In the genomic region with DNA sequence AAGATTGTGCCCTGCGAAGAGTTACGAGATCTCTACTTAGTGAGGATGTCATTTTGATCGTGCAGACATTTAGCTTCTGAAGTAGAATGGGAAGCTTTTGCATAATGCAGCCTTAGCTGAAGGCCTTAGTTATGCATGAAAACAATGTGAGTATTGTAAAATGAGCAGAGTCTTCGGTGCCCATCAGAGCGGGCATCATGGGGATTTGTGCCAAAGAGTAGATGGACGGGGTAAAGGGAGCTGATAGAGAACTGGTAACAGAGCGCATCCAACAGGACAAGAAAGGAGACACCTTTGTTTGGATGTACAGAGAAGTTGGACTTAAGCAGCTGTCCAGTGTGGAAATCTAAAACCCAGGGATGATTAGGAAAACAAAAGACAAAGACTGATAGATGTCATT, we compare ENCODE assay signal across 26 mouse cellular contexts.
A peak's percentile ranks its signal among the peaks of the same experiment; 100 is the strongest.
DNase-seq lines count a peak whose midpoint lies in the region; ATAC-seq and TF ChIP-seq lines count a peak whose summit lies in the region.
"Had no signal": no experiment of that assay in that cellular context is flagged by ENCODE, and none has a peak within 500 bp of the region (broad histone marks: within the 10 kb centered on the region; RNA-seq: fewer than 3 reads in every experiment).

No protein-coding gene starts in this region.

- 0 out of 2 replicates have a peak, but pooled peaks have one; percentile 15 for TF ChIP-seq CTCF in layer of hippocampus, adult 2 months (conservative IDR thresholded peaks at IDR 0.05)
- TF ChIP-seq CTCF in cortical plate, adult 2 months (IDR thresholded peaks at IDR 0.05; ENCODE audit: extremely low read depth, insufficient read depth, low read length): no peak

- H3K9ac ChIP-seq in midbrain, embryonic 11.5 days (ENCODE audit: low read length): no peak overlapping the region
- no peak overlapping the region for H3K9ac ChIP-seq in midbrain, embryonic 16.5 days (ENCODE audit: low read depth, low read length)
- H3K9ac ChIP-seq: forebrain, embryonic 13.5 days; limb, embryonic 12.5 days; lung, embryonic 15.5 days; neural tube, embryonic 12.5 days had no signal

- H3K36me3 ChIP-seq in midbrain, embryonic 11.5 days (ENCODE audit: control insufficient read depth, insufficient read depth, low read length): no peaks in the 10 kb centered on the region
- H3K36me3 ChIP-seq in midbrain, embryonic 16.5 days (ENCODE audit: control insufficient read depth, insufficient read depth, low read length): no peaks in the 10 kb centered on the region
- H3K36me3 ChIP-seq: heart, embryonic 10.5 days; limb, embryonic 12.5 days; lung, embryonic 15.5 days; neural tube, embryonic 12.5 days had no signal

- no peaks in the 10 kb centered on the region for H3K4me1 ChIP-seq in midbrain, embryonic 11.5 days (ENCODE audit: control insufficient read depth, insufficient read depth, low read length)
- H3K4me1 ChIP-seq in midbrain, embryonic 16.5 days (ENCODE audit: control insufficient read depth, insufficient read depth, low read length): no peaks in the 10 kb centered on the region
- no peaks in the 10 kb centered on the region for H3K4me1 ChIP-seq in cortical plate, adult 2 months (ENCODE audit: control insufficient read depth, insufficient read depth, low read length)
- H3K4me1 ChIP-seq: forebrain, embryonic 13.5 days; heart, embryonic 10.5 days; limb, embryonic 12.5 days; neural tube, embryonic 12.5 days had no signal

- H3K9me3 ChIP-seq in midbrain, embryonic 11.5 days (ENCODE audit: control insufficient read depth, low read length): no peaks in the 10 kb centered on the region
- no peaks in the 10 kb centered on the region for H3K9me3 ChIP-seq in midbrain, embryonic 16.5 days (replicated peaks; ENCODE audit: control insufficient read depth, low read length, poor library complexity, severe bottlenecking)
- H3K9me3 ChIP-seq: forebrain, embryonic 13.5 days; heart, embryonic 10.5 days; limb, embryonic 12.5 days; lung, embryonic 15.5 days; megakaryocyte, embryonic 14.5 days; neural tube, embryonic 12.5 days had no signal

- WGBS in midbrain, embryonic 11.5 days: 82% methylated on average over 7 of the region's 7 CpGs
- WGBS in midbrain, embryonic 16.5 days: 70% methylated on average over 7 of the region's 7 CpGs

- intact Hi-C loops in heart, postnatal 25 days (cut with DNase I): loop anchor here (5.0 kb wide), 1 partner anchor 69 kb away; no protein-coding TSS in a partner anchor

- no peak overlapping the region for H3K4me2 ChIP-seq in midbrain, embryonic 11.5 days
- H3K4me2 ChIP-seq in midbrain, embryonic 16.5 days (ENCODE audit: low read length): no peak overlapping the region
- H3K4me2 ChIP-seq: forebrain, embryonic 13.5 days; limb, embryonic 12.5 days; liver, embryonic 11.5 days; lung, embryonic 15.5 days; neural tube, embryonic 12.5 days had no signal

- peak; percentile 6 for DNase-seq in cerebellum, adult 9-11 months
- DNase-seq in cerebellum, postnatal 10 days: no peak
- DNase-seq in layer of hippocampus, adult 2 months (ENCODE audit: low spot score in 2 of 2): peak in 1 of 2 experiments; percentile 8
- no peak for DNase-seq in layer of hippocampus, postnatal 36 days
- peak; percentile 21 for DNase-seq in midbrain, embryonic 11.5 days (ENCODE audit: low spot score, missing footprints)
- no peak for DNase-seq in heart, postnatal 25 days (ENCODE audit: low spot score)
- DNase-seq: adrenal gland, adult 2 months; gastrocnemius, postnatal 10 days; kidney, postnatal 25 days; lung, postnatal 36 days; midbrain, embryonic 14.5 days; thymus, adult 2 months; thymus, postnatal 4 days had no signal

- H3K4me3 ChIP-seq in layer of hippocampus, adult 2 months: no peak overlapping the region
- H3K4me3 ChIP-seq in midbrain, embryonic 11.5 days (ENCODE audit: low read depth, low read length): no peak overlapping the region
- no peak overlapping the region for H3K4me3 ChIP-seq in midbrain, embryonic 16.5 days (ENCODE audit: low read depth, low read length)
- no peak overlapping the region for H3K4me3 ChIP-seq in cortical plate, adult 2 months (ENCODE audit: insufficient read depth, low read length)
- H3K4me3 ChIP-seq: forebrain, embryonic 13.5 days; heart, embryonic 10.5 days; limb, embryonic 12.5 days; lung, embryonic 15.5 days; megakaryocyte, embryonic 14.5 days; neural tube, embryonic 12.5 days had no signal

- H3K27me3 ChIP-seq in midbrain, embryonic 11.5 days (ENCODE audit: control insufficient read depth, insufficient read depth, low read length): peaks cover 15% of the 10 kb centered on the region
- peaks cover 2% of the 10 kb centered on the region for H3K27me3 ChIP-seq in midbrain, embryonic 16.5 days (ENCODE audit: control insufficient read depth, insufficient read depth, low read depth, low read length)
- H3K27me3 ChIP-seq: limb, embryonic 12.5 days; lung, embryonic 15.5 days; megakaryocyte, embryonic 14.5 days; neural tube, embryonic 12.5 days; Patski had no signal

- TF ChIP-seq POLR2A in cortical plate, adult 2 months (IDR thresholded peaks at IDR 0.05; ENCODE audit: extremely low read depth, insufficient read depth, low read length): no peak

- H3K27ac ChIP-seq in layer of hippocampus, adult 2 months: peak overlapping the region; percentile 67
- H3K27ac ChIP-seq in midbrain, embryonic 11.5 days (ENCODE audit: low read depth, low read length): no peak overlapping the region
- no peak overlapping the region for H3K27ac ChIP-seq in midbrain, embryonic 16.5 days (ENCODE audit: low read length)
- H3K27ac ChIP-seq in cortical plate, adult 2 months (ENCODE audit: insufficient read depth, low read length): peak overlapping the region; percentile 67
- H3K27ac ChIP-seq: forebrain, embryonic 13.5 days; heart, embryonic 10.5 days; limb, embryonic 12.5 days; neural tube, embryonic 12.5 days had no signal

- ATAC-seq in midbrain, embryonic 11.5 days (ENCODE audit: low FRiP score): no peak
- ATAC-seq in midbrain, embryonic 16.5 days: no peak
- ATAC-seq: CD4-positive, CD25-positive, alpha-beta regulatory T cell, adult 4 months; forebrain, embryonic 13.5 days; hindbrain, embryonic 16.5 days; intestine, embryonic 16.5 days; Patski had no signal

Comparison
In these comparisons a context has a peak if more than half of its experiments do, and no peak if none do; other contexts are left out.
1. DNase-seq: peak in cerebellum, adult 9-11 months (single experiment) and midbrain, embryonic 11.5 days (single experiment); none in cerebellum, postnatal 10 days (0 of 2), layer of hippocampus, postnatal 36 days (0 of 2) and heart, postnatal 25 days (single experiment).
2. H3K27ac ChIP-seq: peak in layer of hippocampus, adult 2 months (single experiment) and cortical plate, adult 2 months (single experiment); none in midbrain, embryonic 11.5 days (single experiment) and midbrain, embryonic 16.5 days (single experiment).